ENCODE assay signal across 15 mouse cellular contexts in genomic region chr4:134626350-134626749, GRCm38 (mm10).
A peak's percentile ranks its signal among the peaks of the same experiment; 100 is the strongest.
DNase-seq lines count a peak whose midpoint lies in the region; ATAC-seq lines count a peak whose summit lies in the region.
"Had no signal": no experiment of that assay in that cellular context is flagged by ENCODE, and none has a peak within 500 bp of the region (broad histone marks: within the 10 kb centered on the region; RNA-seq: fewer than 3 reads in every experiment).

No protein-coding gene starts in this region.

- no peak for DNase-seq in heart, adult 9 months (ENCODE audit: low spot score in 2 of 2)
- DNase-seq in NIH3T3 (ENCODE audit: low read depth) = peak; percentile 41
- peak; percentile 54 to 57 for DNase-seq in frontal cortex, postnatal 14 days (ENCODE audit: low spot score in 2 of 2)
- peak; percentile 27 for DNase-seq in ovary, postnatal 14 days (ENCODE audit: low spot score)
- no peak for DNase-seq in layer of hippocampus, postnatal 10 days (ENCODE audit: low spot score in 2 of 2)
- no peak for DNase-seq in adrenal gland, adult 8-10 months
- DNase-seq in kidney, adult 9 months = no peak
- DNase-seq: adrenal gland, postnatal 10 days; cerebellum, adult 11 months; kidney, postnatal 10 days had no signal

- H3K4me3 ChIP-seq in heart, embryonic 11.5 days (ENCODE audit: low read depth, low read length) = no peak overlapping the region
- H3K4me3 ChIP-seq: forebrain, embryonic 10.5 days; limb, embryonic 10.5 days; liver, embryonic 15.5 days; megakaryocyte, embryonic 14.5 days had no signal

- no peak for ATAC-seq in heart, embryonic 11.5 days (replicated peaks; ENCODE audit: insufficient number of reproducible peaks, low FRiP score, low TSS enrichment)

- peaks cover 57% of the 10 kb centered on the region for H3K4me1 ChIP-seq in heart, embryonic 11.5 days (ENCODE audit: control insufficient read depth, insufficient read depth, low read length)

- 53% methylated on average over 4 of the region's 4 CpGs for WGBS in heart, embryonic 11.5 days (ENCODE audit: insufficient replicate concordance)

- no peaks in the 10 kb centered on the region for H3K9me3 ChIP-seq in heart, embryonic 11.5 days (replicated peaks; ENCODE audit: control insufficient read depth, low read length)
- H3K9me3 ChIP-seq: forebrain, embryonic 10.5 days; limb, embryonic 10.5 days; liver, embryonic 15.5 days had no signal

- H3K4me2 ChIP-seq in heart, embryonic 11.5 days = no peak overlapping the region
- H3K4me2 ChIP-seq: liver, embryonic 15.5 days had no signal

- peak overlapping the region; percentile 6; the same call in 1 of the 2 replicates for H3K9ac ChIP-seq in heart, embryonic 11.5 days (ENCODE audit: low read depth, low read length)
- H3K9ac ChIP-seq: liver, embryonic 15.5 days had no signal

- H3K27me3 ChIP-seq in heart, embryonic 11.5 days (ENCODE audit: control insufficient read depth, insufficient read depth, low read length) = no peaks in the 10 kb centered on the region
- H3K27me3 ChIP-seq: liver, embryonic 15.5 days had no signal

- H3K36me3 ChIP-seq in heart, embryonic 11.5 days (ENCODE audit: control insufficient read depth, insufficient read depth, low read length) = no peaks in the 10 kb centered on the region
- H3K36me3 ChIP-seq: forebrain, embryonic 10.5 days; limb, embryonic 10.5 days; liver, embryonic 15.5 days had no signal

- peak overlapping the region; percentile 92 for H3K27ac ChIP-seq in heart, embryonic 11.5 days (ENCODE audit: low read depth, low read length)
- H3K27ac ChIP-seq: forebrain, embryonic 10.5 days; limb, embryonic 10.5 days; liver, embryonic 15.5 days had no signal

Comparison
In these comparisons a context has a peak if more than half of its experiments do, and no peak if none do; other contexts are left out.
1. DNase-seq: peak in NIH3T3 (single experiment), frontal cortex, postnatal 14 days (2 of 2) and ovary, postnatal 14 days (single experiment); none in heart, adult 9 months (0 of 2), layer of hippocampus, postnatal 10 days (0 of 2), adrenal gland, adult 8-10 months (single experiment) and kidney, adult 9 months (single experiment).